Mouse (Mus musculus): ENCODE data around the gene Tmem143.
A peak's percentile ranks its signal among the peaks of the same experiment; 100 is the strongest.
"Not testable (repeated sequence)": the region's sequence is repeated elsewhere in the genome, so short reads cannot be mapped to it uniquely, and the experiment has no call there.

Gene Tmem143

DNA sequence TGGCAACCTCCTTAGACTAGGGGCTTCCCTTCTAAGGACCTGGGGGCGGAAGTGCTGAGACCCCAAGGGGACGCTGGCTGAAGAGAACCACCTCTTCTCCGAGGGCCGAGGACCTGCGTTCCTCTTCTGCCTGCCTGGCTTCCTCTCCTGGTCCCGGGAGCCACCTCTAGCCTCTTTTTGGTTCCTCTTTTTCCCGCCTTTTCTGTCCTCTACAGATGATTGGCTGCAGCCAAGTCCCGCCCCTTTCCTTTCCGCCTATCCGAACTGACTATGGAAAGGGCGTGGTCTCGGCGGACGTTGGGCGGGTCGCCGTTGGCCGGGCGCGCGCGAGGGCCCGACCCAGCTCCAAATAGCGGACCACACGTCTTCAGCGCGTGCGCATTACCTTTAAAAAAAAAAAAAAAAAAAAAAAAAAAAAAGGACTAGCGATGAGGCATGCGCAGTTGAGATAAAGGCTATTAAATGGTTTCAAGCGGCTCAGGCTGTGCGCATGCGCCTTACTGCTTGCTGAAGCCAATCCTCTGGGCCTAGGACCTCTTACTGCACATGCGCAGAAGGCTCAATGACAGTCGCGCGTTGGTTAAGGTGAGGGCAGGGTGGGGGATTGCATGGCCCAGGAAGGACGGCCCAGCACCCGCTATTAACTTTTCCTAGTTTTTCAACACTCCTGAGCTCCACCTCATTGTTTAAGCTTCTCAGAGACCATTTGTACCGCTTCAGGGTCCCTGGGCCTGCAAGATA lies at the start of gene Tmem143, which contains the start of gene Syngr4:
Gene Tmem143, plus strand, starts transcription at position 425 of the 741 bp plus-strand sequence.
Gene Syngr4, minus strand, starts transcription at position 198 of the 741 bp plus-strand sequence.
- DNase-seq (ENCODE audit: low read depth), result peak; percentile 98

- DNase-seq (ENCODE audit: low read depth), result no peak
Observed at GRCm38 (mm10) chr7:45848447-45849027, 48.2 kb upstream of the Tmem143 start.

GRCm38 (mm10) chr7:45850661-45851060 lies 46.1 kb upstream of the Tmem143 start:
- no peak for DNase-seq (ENCODE audit: low read depth)

- no peak for DNase-seq (ENCODE audit: low read depth)
Observed at GRCm38 (mm10) chr7:45853089-45853488, 43.7 kb upstream of the Tmem143 start.

GRCm38 (mm10) chr7:45856950-45857901 lies 39.5 kb upstream of the Tmem143 start:
- DNase-seq (ENCODE audit: low read depth), result peak; percentile 22

GRCm38 (mm10) chr7:45859008-45859407 lies 37.7 kb upstream of the Tmem143 start:
- DNase-seq (ENCODE audit: low read depth), result no peak

- no peak for DNase-seq (ENCODE audit: low read depth)
Observed at GRCm38 (mm10) chr7:45862804-45863203, 33.9 kb upstream of the Tmem143 start.

- no peak for DNase-seq (ENCODE audit: low read depth)
Observed at GRCm38 (mm10) chr7:45864435-45864834, 32.3 kb upstream of the Tmem143 start.

GRCm38 (mm10) chr7:45865925-45866910 lies 30.5 kb upstream of the Tmem143 start:
- peak; percentile 92 for DNase-seq (ENCODE audit: low read depth)

DNA sequence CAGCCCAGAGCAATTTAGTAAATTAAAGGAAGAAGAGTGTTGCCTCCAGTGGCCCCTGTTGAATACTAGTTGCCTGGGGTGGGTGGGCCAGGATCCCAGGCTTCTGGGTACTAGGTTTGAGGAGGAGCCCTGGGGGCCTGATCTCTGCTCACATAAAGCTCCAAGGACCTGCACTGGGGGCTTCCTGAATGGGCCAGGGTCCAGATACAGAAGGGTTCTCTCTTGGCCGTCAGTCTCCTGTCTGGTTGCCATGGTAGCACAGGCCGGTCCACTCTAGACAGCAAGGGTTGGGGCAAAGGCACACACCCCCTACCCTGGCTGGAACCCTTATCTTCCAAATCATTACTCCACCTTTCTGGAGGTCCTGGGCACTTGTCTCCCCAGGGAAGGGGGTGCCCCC lies 28.9 kb upstream of the Tmem143 start:
- DNase-seq (ENCODE audit: low read depth), result no peak

DNA sequence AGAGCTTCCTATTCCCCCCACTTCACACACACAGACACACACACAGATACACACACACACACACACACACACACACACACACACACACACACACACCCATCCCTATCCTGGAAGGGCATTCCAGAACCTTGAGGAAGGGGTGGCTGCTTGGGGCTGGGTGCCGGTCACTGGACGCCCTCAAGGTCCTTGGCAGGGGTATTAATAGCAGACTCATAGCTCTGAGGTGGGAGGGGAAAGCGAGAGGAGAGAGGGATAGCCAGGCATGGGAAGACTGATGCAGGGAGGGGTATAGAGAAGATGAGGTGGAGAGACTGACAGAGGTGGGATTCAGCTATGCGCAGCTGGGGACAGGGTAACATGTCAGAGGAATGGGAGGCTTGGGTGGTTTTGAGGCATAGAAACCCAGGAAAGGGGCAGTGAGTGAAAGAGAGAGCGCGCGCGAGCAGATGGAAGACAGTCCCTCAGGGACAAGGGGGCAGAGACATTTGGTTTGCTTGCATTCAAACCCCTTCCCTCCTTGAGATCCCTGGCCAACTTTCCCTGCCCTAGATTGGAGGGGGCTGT lies 27.6 kb upstream of the Tmem143 start:
- no peak for DNase-seq (ENCODE audit: low read depth)

DNA sequence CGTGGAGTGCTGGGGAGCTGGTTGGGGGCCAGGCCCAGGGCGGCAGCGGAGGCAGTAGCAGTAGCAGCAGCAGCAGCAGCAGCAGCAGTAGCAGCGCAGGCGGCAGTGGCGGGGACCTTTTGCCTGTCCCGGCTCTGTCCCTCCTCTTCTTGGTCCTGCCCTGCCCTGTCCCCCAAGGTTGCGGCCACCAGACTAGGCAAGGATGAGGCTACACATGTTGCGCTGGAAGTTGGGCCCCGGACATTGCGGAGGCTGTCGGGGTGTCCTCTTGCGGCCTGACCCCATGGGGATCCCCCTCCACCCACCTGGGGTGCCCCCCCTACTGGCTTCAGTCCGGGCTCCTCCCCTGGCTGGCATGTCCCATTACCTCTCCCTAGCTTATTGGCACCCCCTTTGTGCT lies 27.0 kb upstream of the Tmem143 start:
- DNase-seq (ENCODE audit: low read depth), result no peak

GRCm38 (mm10) chr7:45870282-45871058 lies 26.3 kb upstream of the Tmem143 start:
- DNase-seq (ENCODE audit: low read depth), result peak; percentile 53

GRCm38 (mm10) chr7:45872624-45873023 lies 24.1 kb upstream of the Tmem143 start, which contains the start of gene Kdelr1:
Gene Kdelr1, plus strand, starts transcription at chr7:45872772.
- peak; percentile 95 for DNase-seq (ENCODE audit: low read depth)

- DNase-seq (ENCODE audit: low read depth), result peak; percentile 72
Observed at GRCm38 (mm10) chr7:45873061-45873947, 23.4 kb upstream of the Tmem143 start.

DNA sequence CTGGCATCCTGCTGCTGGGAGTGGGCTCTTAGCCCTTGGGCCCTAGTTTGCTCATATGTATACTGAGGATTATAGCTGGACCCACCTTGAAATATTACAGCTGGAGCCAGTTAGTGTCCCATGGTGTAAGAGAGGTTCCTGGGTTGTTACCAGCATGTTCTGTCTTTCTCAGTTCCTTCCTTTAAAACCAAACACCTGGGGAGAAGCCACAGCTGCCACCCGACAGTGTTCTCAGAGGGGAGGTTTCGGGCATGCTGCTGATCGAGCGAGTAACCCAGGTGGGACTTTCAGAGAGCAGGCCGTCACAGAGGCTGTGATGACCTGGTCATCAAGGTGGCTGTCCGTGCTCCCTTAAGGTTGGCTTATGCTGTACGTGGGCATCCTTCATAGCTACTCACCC lies 19.8 kb upstream of the Tmem143 start:
- DNase-seq (ENCODE audit: low read depth), result no peak

GRCm38 (mm10) chr7:45878278-45878677 lies 18.5 kb upstream of the Tmem143 start, which contains the start of gene Grin2d:
Gene Grin2d, minus strand, starts transcription at chr7:45878378.
- DNase-seq (ENCODE audit: low read depth), result not testable (repeated sequence)

DNA sequence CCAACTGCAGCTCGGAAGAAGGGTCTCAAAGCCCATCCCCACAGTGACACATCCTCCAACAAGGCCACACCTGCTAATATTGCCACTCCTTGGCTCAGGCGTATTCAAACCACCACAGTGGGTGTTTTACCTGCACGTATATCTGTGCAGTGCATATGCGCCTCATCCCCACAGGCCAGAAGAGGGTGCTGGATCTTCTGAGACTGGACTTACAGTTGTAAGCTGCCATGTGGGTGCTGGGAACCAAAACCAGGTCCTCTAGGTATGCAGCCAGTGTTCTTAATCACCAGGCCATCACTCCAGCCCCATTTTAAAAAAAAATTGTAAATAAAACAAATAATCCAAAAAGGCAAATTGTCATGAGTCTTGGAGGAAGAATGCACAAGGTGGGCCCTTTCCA lies 16.2 kb upstream of the Tmem143 start:
- DNase-seq (ENCODE audit: low read depth), result no peak

DNA sequence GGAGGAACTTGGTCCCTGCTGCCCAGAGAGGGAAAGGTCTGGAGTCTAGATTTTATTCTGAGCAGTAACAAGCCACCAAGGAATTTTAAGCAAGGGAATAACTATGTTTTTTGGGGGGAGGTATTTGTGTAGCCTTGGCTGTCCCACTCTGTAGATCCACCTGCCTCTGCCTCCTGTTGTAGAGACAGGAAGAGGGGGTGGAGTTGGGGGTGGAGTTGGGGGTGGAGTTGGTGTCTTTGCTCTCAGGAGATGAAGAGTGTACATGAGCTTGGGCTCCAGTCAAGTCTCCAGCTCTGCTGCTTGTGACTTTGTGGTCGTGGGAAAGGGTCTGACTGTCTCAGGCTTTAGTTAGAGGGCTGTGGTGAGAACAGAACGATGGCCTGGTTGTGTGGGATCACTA lies 15.7 kb upstream of the Tmem143 start:
- no peak for DNase-seq (ENCODE audit: low read depth)

All from naive thymus-derived CD4-positive, alpha-beta T cell, adult 2 months (primary cell).